Mouse (Mus musculus): ENCODE data around the gene Znrf3.

The Znrf3 gene

GRCm38 (mm10) chr11:5318035-5318775 is 126.4 kb downstream of the Znrf3 start:
- DNase-seq (ENCODE audit: low spot score): peak; percentile 13

DNA sequence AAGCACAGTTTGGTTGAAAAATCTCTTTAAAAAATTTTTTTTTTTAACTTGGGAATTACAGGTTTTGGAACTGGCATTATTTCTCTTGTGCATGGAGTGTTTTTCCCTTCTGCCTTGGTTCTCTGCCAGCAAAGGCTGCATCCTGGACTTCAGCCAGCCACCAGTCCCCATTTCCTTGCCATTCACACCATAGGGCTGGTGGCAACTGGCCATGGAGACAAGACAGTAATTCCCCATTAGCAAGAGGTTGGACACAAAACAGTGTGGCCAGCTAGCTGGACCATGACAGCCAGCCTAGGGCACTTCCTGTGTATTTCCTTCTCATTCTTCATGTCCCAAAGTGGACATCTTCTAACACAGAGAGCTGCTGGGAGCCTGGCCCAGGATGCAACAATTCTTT is 129.9 kb downstream of the Znrf3 start:
- DNase-seq (ENCODE audit: low spot score): peak; percentile 25

- no peak for DNase-seq (ENCODE audit: low spot score)
Observed at GRCm38 (mm10) chr11:5314330-5314741, 130.3 kb downstream of the Znrf3 start.

GRCm38 (mm10) chr11:5307024-5307905 is 137.4 kb downstream of the Znrf3 start:
- no peak for DNase-seq (ENCODE audit: low spot score)

GRCm38 (mm10) chr11:5306017-5306416 is 138.6 kb downstream of the Znrf3 start:
- DNase-seq (ENCODE audit: low spot score): no peak

- DNase-seq (ENCODE audit: low spot score): no peak
Observed at GRCm38 (mm10) chr11:5304526-5304925, 140.1 kb downstream of the Znrf3 start.

- DNase-seq (ENCODE audit: low spot score): no peak
Observed at GRCm38 (mm10) chr11:5298007-5298372, 146.7 kb downstream of the Znrf3 start.

- no peak for DNase-seq (ENCODE audit: low spot score)
Observed at GRCm38 (mm10) chr11:5297148-5298006, 147.3 kb downstream of the Znrf3 start.

- no peak for DNase-seq (ENCODE audit: low spot score)
Observed at GRCm38 (mm10) chr11:5296576-5297115, 148.0 kb downstream of the Znrf3 start.

GRCm38 (mm10) chr11:5294805-5295204 is 149.8 kb downstream of the Znrf3 start:
- no peak for DNase-seq (ENCODE audit: low spot score)

- peak; percentile 31 for DNase-seq (ENCODE audit: low spot score)
Observed at GRCm38 (mm10) chr11:5290691-5291090, 154.0 kb downstream of the Znrf3 start.

- DNase-seq (ENCODE audit: low spot score): no peak
Observed at GRCm38 (mm10) chr11:5289826-5290580, 154.6 kb downstream of the Znrf3 start.

GRCm38 (mm10) chr11:5283987-5284386 is 160.7 kb downstream of the Znrf3 start:
- DNase-seq (ENCODE audit: low spot score): no peak

GRCm38 (mm10) chr11:5280932-5281331 is 163.7 kb downstream of the Znrf3 start:
- DNase-seq (ENCODE audit: low spot score): no peak

DNA sequence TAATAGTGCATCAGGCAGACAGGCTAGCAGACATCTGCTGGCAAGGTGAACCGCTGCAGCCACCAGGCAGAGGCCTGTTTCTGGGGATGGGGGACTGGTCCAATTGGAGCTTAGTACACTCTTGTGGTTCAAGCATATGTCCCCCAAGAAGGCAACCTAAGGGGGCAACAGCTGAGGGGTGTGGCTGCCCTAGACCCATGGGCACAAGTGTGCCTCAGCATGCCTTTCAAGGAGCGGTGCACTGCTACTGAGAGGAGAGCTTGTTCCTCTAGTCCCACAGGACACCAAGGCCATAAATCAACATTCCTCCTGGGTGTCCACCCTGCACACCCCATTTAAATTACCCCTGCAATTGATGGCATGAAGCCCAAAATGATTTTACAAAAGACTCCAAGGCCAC is 166.2 kb downstream of the Znrf3 start:
- no peak for DNase-seq (ENCODE audit: low spot score)

DNA sequence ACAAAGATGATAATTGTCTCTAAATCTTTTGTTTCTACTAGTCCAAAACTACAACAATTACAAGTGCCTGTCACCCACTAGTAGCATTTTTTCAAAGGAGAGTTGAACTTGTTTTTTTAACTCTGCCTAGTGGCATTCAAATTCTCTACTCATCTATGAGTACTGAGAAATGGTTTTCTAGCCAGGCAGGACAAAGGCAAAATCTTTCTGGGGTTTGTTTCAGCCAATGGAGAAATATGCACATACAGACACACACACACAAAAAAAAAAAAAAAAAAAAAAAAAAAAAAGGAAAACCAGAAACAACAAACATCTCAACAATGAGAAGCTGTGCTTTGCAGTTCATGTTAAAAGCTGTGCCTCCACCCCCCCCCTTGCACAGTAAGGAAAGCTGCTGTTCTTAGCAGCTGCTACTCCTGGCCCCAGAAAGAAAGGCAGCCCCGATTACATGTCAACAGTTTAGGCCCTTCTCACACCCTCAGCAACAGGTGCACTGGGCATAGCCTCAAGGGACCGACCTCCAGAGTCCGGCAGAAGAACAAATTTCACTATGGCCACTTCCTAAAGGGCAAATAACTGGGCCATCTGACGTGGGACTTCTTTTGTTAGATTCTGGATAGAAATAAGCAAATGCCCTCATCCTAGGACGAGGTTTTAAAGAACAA is 167.2 kb downstream of the Znrf3 start:
- DNase-seq (ENCODE audit: low spot score): no peak

- no peak for DNase-seq (ENCODE audit: low spot score)
Observed at GRCm38 (mm10) chr11:5275216-5275615, 169.4 kb downstream of the Znrf3 start.

- DNase-seq (ENCODE audit: low spot score): no peak
Observed at GRCm38 (mm10) chr11:5272536-5273234, 172.0 kb downstream of the Znrf3 start.

- DNase-seq (ENCODE audit: low spot score): no peak
Observed at GRCm38 (mm10) chr11:5272066-5272360, 172.6 kb downstream of the Znrf3 start.
